Mouse (Mus musculus): ENCODE results near the gene Akr1c19.
"Not testable (repeated sequence)": the region's sequence is repeated elsewhere in the genome, so short reads cannot be mapped to it uniquely, and the experiment has no call there.

Gene Akr1c19

DNA sequence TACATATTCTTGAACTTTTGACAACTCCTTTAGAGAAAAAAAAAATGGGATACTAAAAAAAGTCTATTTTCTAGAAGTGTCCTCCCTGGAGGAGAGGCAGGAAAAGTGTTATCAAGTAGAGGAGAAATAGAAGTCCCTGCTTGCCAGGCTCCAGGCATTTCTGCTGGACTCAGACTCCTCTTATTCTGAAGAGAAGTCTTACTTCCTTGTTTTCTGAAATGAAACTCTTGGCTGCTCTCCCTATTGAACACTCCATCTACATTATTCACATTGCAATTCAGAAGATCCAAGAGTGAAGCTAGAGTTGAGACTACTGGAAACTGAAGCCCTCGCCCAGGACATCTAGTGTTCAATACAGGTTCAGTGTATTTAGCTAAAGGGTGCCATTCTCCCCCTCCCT lies at the start of gene Akr1c19:
Gene Akr1c19, plus strand, starts transcription at position 260 of the 400 bp plus-strand sequence.
- no peak for DNase-seq (ENCODE audit: low spot score)

DNA sequence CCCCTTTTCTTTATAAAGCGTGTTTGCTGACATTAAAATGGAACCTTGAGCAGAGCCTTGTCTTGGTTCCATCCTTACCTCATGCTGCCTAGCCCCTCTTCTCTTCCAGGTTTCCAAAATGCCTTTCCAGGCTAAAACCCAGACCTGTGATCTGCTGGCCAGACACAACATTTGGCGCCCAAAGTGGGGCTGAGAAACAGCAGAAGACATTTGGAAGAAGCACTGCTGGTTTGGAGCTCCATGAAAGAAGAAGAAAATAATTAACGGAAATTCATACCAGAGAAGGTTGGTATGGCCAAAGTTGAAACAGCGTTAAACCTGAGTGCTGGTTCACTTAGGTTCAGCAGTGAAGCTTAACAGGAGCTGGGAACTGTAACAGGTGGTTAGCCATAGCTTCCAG lies 47.2 kb upstream of the Akr1c19 start:
- DNase-seq (ENCODE audit: low spot score): not testable (repeated sequence)

DNA sequence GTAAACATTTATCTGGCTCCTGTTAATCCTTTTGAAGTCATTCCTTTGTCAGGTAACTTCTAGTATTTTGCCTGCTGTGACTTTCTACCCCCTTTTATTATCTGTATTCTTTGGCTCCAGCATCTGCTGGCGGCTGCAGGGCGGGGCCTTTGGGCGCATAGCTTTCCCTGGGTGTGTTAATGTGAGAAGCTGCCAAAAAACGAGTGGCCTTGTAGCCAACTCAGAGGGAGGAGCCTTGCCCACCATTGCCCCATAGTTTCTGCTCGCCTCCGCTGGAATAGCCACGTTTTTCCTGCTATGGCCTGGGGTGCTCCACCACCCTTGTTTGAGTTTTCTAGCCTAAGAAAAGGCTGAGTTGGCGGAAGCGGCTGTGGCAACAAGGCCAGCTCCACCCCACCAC lies 45.4 kb upstream of the Akr1c19 start:
- no peak for DNase-seq (ENCODE audit: low spot score)

DNA sequence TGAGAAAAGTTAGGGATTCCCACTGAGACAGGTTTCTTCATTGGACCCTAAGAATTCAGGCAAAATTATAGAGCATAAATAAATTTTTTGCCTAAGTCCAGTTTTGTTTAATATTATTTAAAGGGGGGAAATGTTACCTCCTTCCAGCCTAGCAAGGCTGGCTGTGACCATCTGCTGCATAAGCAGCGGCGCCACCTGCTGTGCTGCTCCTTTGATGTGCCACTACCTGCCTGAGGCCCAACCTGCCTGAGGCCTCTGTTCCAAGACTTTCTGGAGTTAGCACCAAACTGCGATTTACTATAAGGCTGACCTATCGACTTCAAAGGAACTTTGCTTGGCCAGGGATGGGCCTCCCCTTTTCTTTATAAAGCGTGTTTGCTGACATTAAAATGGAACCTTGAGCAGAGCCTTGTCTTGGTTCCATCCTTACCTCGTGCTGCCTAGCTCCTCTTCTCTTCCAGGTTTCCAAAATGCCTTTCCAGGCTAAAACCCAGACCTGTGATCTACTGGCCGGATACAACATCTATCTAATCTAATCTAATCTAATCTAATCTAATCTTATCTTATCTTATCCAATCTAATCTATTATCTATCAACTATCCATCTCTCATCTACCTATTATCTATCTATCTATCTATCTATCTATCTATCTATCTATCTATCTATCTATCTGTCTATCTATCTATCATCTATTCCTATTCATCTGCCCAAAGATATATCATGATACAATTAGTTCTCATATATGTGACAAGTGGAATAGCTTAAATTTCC lies 41.7 kb upstream of the Akr1c19 start:
- peak; percentile 16 for DNase-seq (ENCODE audit: low spot score)

DNA sequence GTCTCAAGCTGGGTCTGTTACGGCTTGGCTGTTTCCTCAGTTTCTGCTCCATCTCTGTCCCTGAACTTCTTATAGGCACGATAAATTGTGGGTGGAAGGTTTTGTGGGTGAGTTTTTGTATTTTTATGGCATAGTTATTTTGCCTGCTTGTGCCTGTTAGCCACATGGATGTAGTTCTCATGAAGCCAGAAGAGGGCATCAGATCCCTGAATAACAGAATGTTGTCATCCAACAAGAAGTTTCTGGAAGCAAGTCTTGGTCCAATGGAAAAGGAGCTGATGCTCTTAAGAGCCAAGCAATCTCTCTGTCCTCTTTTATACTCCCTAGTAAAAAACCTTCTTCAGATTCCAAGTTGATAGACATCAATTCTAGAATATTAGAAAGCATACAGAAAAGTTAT lies 40.3 kb upstream of the Akr1c19 start:
- DNase-seq (ENCODE audit: low spot score): no peak

DNA sequence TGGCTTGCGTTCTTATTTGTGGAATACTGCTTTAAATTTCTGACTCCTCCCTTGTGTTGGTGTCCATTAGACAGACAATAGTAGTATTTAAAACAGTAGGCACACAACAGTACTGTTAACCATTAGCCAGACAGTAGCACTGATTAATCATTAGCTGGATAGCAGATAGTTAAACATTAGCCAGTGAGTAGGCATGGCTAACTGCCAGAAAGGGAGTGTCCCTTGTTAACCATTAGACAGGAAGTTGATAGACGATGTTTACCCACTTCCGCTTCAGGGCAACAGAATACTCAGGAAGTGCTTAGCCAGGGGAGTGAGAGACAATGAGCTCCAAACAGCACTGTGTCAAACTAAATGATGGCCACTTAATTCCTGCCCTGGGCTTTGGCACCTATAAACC lies 37.6 kb upstream of the Akr1c19 start, which contains the start of gene Akr1c13:
Gene Akr1c13, plus strand, starts transcription at position 247 of the 400 bp plus-strand sequence.
- no peak for DNase-seq (ENCODE audit: low spot score)

DNA sequence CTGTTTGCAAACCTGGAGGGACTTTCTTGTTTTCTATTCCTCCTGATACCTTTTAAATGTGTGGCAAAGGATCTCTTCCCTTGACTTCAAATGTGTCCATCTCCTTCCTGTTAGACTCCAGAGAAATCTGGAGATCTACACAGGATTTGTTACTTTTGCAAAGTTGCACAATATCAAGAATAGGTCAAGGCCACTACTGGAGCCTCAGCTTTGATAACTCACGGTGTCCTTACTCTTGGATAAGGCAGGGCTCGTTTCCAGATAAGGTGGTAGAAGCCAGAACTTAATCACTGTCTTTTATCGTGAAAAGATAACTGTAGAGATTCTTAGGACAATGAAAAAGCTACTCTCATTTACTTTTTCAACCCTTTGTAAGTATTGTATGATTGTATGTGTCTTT lies 36.0 kb upstream of the Akr1c19 start:
- no peak for DNase-seq (ENCODE audit: low spot score)

DNA sequence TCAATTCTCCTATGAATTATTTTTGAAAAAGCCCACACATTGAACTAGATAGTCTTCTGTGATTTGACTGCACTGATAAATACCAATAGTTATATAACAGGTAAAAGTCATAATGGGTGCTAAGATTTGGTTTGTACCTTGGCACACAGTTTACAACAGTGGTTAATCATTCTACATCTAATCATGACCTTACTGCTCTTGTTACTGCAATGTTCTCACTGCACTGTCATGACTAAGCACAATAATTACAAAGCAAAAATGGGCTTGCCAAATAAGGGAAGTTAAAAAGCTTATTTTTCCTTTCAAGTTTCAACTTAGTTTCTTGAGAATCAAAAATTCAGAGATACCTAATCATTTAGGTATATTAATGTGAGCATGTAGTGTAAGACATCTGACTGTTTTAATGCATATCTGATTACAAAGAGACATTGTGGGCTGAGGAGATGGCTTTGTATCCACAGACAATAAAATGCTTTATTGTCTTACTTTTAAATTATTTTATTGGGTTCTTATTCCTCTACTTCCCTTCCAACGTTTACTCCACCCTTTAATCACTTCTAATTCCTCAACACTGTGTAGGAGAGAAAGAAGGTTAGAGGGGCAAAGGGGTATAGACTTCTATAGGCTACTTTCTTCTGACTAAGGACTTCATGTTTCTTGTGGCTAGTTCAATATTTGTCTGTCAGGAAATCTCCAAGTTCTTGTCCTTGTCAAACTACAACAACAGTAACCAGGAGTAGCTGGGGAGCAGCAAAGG lies 22.2 kb upstream of the Akr1c19 start:
- DNase-seq (ENCODE audit: low spot score): no peak

DNA sequence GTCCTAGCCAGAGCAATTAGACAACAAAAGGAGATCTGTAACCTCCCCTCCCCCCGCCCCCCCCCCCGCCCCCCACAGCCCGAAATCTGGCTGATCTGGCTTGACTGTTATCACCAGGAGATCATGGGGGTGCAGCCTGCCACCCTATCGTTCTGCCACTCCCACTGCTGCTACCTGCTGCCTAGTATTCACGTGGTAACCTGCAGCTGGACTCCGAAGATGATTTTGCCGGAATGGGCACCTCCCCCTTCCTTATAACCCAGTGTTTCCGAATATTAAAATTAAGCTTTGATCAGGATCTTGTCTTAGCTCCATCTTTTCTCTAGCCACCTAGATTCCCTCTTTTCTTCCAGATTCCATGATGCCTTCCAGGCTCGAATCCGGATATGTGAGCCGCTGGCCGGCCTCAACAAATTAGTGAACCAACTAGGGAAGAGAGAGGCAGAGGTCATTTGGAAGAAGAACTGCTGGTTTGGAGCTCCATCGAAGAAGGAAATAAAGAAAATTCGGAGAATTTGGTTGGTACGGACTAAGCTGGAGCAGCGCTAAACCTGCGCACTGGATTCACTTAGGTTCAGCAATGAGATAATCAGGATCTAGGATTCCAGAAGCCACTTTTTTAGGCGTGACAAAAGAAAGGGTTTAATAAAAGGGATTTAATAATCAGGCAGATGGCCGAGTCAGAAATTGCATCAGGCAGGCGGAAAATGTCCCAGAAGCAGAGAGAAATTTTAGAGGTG lies 16.8 kb upstream of the Akr1c19 start:
- DNase-seq (ENCODE audit: low spot score): no peak

DNA sequence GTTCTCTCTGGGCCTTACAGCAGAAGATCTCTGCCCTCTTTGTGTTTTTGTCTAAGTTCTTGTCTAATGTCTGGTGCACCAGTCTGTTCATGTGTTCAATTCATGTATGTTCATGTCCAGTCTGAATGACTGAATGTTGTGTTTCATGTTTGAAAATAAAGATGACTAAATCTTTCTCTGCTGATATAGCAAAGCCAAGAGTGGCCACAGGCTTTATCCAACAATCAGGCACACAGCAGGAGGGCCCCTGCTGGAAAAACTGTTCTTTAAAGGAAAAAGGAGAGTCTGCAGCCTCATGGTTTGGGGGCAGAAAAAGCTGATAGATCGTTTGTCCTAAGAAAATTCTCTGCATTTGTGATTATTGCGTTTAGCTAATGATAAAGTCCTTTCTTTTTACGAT lies 16.2 kb upstream of the Akr1c19 start:
- no peak for DNase-seq (ENCODE audit: low spot score)

DNA sequence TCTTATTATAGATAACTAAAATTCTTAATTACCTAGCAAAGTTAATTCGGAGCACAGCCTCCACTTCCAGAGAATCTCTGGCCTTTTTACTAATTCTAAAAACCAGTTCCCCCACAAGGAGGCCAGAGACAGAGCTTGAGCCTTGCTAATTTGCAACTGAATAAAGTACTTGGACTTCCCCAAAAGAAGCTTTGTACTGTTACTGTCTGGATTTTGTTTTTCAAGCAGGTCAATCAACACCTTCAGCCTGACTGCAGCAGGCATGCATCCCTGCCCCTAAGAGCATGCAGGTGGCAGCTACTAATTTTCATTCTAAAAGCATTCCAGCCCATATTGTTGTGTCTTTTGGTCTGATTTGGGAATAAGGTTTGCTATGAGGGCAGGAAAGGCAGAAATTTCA lies 13.0 kb upstream of the Akr1c19 start:
- not testable (repeated sequence) for DNase-seq (ENCODE audit: low spot score)

DNA sequence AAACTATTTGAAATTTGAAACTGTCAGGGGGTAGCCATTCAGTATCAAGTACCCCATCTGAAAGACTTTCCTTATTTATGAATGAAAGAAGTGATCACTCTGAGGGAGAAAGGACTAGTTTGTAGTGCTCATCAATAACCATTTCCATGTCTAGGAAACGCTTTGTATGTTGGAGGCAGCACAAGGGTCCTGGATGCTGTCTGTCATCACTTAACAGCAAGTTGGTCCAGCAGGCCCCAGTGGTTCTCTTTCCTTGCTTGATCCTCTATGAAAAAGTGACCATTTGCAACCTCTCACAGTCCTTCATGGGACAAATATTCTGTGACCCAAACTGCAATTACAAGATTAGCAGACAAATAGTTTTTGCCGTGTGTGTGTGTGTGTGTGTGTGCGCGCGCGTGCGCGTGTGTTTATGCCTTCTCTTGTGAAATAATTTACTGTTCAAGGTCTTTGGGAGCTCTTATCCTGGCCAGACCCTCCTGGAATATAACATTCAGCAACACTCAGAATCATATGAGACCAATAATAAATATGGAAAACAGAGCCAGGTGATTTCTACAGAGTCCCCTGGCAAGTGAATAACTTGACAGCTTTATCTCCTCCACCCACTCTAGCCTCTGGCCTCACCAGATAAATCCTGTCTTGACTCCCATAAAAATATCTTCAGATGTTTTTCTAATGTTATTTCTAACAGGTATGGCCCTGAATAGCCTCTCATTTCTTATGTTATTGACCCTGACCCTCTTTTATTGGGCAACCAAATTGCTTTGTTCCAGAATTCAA lies 2.5 kb downstream of the Akr1c19 start:
- DNase-seq (ENCODE audit: low spot score): no peak

DNA sequence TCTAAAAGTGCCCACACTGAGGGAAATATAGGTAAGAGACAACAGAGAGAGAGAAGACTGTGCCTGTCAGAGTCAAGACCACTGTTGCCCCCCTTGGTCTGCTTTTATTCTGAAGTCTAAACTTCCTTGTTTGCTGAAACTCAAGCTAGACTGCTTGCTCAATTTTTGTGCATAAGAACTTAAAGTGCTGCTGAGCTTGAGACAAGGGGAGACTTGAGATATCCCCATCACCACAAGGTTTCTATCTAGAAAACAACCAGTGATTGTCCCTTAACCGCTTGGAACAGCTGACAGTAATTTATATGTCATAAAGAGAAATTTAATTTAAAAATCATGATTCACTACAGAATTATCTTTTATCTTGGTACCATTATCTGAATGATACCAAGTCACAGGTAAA lies 4.6 kb downstream of the Akr1c19 start:
- DNase-seq (ENCODE audit: low spot score): no peak

DNA sequence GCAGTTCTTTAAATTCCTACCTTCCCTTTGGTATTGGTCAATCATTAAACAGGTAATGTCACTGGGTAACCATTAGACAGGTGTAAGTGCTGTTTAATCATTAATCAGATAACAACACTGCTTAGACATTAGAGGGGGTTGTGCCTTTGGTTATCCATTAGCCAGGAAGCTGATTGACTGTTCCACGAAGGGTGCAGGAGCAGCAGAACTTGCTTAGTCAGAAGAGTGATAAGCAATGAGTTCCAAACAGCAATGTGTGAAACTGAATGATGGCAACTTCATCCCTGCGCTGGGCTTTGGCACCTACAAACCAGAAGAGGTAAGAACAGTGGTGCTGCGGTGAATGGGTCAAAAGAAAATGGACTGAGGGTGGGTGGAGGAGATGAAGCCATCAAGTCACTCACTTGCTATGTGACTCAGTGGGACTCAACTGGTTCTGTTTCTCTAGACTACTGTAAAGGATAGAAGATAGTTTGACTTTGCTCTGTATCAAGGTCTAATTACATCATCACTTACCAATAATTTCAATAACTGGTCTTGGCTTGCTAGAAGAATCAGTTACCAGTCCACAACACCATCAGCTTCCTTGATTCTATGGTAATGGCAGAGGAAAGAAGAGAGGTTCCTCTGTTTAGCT lies 5.2 kb downstream of the Akr1c19 start:
- DNase-seq (ENCODE audit: low spot score): no peak

DNA sequence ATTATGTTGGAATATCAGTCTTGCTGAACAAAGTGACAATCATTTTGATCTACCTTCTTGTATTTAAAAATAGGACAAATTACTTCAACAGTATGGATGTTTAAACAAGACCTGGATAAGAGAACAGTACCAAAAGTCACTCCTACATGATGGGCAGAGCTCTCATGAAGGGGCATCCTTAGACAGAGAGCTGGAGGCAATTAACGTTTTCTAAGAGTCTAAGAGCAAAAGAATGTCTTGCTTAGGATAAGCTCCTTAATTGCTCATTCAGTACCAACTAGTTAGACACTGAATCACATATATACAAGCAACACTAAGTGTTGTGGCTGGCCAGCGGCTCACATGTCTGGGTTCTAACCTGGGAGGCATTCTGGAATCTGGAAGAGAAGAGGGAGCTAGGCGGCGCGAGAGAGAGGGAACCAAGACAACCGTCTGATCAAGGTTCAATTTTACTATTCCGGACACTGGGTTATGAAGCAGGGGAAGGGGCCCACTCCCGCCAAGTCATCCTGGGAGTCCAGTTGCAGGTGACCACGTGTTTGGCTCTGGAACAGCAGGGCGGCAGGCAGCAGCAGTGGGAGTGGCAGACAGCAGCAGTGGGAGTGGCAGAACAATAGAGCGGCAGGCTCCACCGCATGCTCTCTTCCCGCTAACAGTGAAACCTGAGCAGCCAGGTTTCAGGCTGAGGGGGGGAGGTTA lies 16.5 kb downstream of the Akr1c19 start:
- DNase-seq (ENCODE audit: low spot score): peak; percentile 33

DNA sequence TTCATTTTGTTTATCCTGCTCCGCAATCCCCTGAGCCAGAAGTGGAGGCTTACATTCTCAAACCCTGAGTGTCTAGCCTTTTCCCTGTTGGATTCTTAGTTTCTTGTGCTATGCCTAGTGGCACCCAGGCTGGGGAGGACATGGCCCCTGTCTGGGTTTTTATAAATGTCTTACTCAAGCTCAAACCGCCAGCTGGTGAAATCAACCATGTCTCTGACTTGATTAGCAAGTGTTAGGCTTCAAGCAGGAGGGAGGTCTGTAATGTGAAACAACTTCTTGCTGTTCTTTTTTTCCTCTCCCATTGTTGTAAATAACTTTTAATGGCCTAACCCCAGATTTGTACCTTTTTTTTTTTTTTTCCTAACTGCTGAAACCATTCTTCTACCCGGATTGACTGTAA lies 20.8 kb downstream of the Akr1c19 start:
- no peak for DNase-seq (ENCODE audit: low spot score)

DNA sequence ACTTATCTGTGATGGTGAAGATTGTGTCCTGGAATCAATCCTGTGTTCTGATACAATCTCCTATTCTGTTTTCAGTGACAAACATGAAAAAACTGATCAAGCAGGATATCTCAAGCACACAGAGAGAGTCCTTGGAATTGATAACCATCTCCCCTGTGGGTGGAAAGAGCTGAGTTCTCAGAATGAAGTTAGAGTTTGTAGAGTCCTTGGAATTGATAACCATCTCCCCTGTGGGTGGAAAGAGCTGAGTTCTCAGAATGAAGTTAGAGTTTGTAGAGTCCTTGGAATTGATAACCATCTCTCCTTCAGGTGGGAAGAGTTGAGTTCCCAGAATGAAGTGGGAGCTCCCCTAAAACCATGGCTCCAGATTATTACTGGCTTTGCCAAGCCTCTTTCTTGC lies 28.4 kb downstream of the Akr1c19 start:
- DNase-seq (ENCODE audit: low spot score): not testable (repeated sequence)

DNA sequence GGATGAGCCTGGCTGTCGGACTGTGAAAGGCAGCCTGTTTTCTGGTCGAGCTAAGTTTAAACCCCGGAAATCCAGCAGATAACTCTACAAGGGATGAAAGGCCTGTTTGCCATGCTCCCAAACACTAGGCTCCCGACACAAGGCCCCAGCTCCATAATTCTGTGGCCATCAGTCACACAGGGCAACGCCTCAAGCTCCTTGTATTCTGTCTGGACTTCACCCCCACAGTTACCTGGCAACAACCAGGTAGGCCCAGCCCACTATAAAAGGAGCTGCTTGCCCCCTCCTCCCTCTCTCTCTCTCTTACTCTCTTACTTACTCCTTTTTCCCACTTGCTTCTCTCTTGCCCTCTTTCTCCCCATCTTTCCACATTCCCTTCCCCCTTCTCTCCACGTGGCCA lies 28.8 kb downstream of the Akr1c19 start:
- no peak for DNase-seq (ENCODE audit: low spot score)

DNA sequence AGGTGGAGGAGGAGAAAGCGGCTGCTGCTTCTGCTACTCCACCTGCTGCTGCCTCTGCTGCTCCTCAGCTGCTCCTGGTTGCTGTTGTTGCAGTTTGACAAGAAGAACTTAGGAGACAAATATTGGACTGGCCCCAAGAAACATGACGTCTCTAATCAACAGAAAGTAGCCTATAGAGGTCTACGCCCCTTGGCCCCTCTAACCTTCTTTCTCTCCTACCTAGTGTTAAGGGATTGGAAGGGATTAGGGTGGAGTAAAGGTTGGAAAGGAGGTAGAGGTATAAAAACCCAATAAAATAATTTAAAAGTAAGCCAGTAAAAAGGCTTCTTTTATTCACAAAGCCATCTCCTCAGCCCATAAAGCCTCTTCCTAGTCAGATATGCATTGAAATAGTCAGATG lies 36.1 kb downstream of the Akr1c19 start:
- DNase-seq (ENCODE audit: low spot score): no peak

DNA sequence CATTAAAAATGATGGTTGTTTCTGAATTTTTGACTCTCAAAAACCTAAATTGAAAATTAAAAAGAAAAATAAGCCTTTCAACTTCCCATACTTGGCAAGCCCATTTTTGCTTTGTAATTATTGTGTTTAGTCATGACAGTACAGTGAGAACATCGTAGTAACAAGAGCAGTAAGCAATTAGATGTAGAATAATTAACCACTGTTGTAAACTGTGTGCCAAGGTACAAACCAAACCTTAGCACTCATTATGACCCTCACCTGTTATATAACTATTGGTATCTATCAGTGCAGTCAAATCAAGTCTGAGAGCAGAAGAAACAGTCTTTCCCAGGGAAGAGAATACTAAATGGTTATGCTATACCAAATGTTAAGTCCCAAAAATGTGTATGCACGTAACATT lies 36.5 kb downstream of the Akr1c19 start:
- DNase-seq (ENCODE audit: low spot score): no peak

DNA sequence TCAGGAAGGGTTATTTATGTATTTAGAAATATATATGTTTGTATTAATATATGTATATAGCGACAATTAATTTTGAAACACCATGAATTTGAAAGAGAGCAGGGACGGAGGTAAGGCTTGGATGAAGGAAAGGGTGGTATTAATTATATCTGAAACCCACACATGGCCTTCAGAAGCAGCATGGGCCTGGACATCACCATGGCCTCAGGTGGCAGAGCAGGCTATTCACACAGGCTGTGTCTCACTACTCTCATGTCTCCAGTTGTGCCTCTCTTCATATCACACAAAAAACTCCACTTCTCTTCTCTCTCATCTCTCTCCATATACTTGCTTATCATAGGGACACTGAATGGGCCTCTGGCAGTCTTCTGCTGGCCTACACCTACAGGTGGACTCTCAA lies 37.0 kb downstream of the Akr1c19 start:
- DNase-seq (ENCODE audit: low spot score): not testable (repeated sequence)

All from ovary, postnatal 36 days (tissue).